Mouse (Mus musculus) heart, postnatal 4 days (tissue): ENCODE measurements around the gene Ccn6. TPM values are rescaled to one million over a fixed set of nuclear protein-coding genes. Genes with fewer than 3 reads are reported as not detected.
"Not testable (repeated sequence)": the region's sequence is repeated elsewhere in the genome, so short reads cannot be mapped to it uniquely, and the experiment has no call there.

Experiments used
- DNase-seq: peaks from one replicate; pipeline ENCODE4 v3.0.0; 2021
- total RNA-seq, 2 experiments: library from RNA; stranded (reverse); gene quantifications; 2 replicates each; pipeline ENCODE4 v1.2.3; 2021

The Ccn6 gene
- not detected for total RNA-seq

DNA sequence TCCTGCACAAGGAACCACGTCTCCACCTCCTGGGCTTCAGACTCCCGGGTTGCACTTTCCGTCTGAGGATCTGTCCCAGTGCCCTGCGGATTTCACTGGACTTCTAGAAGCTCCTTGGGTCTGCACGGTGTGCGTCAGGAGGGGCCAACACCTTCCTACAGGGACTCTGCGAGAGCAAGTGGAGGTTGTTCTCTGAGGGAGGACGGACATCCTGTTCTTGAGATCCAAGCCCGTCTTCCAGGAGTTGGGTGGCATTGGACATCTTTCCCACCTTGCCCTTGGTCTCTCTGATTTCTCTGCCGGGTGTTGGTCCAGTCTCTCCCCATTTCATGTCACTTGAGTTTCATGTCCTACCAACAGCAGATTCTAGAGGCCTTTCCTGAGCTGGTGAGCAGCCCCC is at the start of gene Ccn6:
Ccn6 (minus strand) TSS at position 101 of the 400 bp plus-strand sequence.
- no peak for DNase-seq

DNA sequence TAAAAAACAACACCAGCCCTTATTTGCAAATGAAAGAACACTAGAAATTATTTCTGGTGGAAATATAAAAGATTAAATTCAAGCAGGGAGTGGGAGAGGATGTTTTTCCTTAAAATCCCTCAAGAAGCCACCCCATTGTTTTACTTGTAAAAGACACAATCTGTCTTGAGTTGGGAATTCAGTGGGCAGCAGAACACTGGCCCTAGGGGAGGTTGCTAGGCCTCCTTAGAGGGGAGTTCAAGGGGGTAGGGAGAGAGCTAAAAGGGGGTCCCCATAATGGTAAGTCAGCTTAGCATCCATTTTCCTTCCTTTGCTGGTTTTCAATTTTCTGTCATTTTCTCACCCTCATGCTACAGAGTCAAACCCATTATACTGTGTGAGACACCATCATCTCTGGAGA is 46.4 kb upstream of the Ccn6 start:
- no peak for DNase-seq

DNA sequence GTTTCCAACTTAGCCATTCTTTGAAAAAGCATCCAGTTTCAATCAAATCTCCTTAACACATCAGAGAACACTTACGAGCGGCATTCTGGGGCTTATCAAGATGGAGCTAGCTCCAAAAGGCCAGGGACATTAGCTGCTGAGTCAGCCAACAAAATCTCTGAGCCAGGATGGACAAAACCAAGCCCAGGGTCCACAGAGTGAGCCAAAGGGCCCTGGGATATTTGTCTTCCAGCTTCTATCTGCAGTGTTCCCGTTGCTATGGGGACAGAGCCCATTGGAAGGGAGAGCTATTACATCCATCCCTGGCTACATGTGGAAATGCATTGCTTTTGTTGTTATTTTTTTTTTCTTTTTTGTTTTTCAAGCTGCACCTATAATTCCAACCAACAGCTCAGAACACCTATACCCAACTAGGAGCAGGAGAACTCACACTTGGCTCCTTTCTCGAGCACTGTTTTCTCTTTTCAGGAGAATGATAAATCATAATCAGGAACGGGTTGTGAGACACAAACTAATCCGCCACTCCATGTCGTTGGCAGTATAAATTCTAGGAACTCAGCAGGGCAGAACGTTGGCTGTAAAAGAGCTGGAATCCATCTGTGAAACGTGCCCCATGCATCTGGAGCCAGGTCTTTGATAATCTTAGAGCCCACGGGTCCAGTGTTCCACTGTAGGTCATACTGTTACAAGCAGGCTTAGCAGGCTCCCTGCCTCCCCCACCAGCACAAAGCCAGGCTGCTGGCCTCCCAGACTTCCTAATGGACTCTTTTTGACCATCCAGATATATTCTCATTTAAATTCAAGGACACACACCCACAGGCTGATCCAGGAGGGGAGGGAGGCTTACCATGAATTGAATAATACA is 45.8 kb upstream of the Ccn6 start:
- peak; percentile 15 for DNase-seq

DNA sequence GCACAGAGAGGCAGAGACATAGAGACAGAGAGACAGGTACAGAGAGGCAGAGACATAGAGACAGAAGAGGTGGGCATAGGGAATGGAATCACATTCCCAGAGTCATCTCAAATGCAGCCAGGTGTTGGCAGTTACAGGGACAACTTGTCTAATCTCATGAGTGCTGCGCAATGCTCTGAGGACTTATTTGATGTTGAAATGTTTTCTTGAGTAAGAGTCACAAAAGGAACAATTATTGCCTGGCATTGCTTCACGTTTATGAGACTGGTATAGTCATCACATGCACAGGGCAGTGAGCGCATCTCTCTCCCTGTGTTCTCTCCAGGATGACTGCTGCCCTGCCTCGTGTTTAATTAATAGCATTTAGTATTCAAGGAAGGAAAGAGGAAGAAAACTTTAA is 45.1 kb upstream of the Ccn6 start:
- no peak for DNase-seq

DNA sequence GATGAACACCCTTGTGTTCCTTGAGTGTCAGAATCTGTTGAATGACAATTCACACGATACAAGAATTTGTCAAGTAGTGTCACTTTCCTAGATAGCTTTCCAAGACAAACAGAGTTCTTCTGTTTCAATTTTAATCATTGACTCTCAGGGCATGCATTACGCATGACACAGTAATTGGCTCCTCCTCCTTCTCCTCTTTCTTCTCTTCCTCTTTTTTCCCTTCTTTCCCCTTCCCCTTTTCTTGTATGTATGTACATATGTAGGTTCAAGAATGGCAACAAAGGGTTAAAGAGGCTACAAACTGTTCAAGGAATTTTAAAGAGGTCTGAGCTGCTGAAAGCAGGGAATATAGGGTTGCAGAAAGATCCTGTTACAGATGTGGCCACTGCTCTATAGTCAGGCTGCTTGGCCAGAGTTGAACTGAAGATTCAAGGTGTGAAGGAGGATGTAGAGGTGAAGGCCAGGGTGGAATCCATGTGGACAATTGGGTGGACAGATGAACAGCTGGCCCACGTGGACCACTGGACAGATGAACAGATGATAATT is 43.8 kb upstream of the Ccn6 start:
- DNase-seq: no peak

DNA sequence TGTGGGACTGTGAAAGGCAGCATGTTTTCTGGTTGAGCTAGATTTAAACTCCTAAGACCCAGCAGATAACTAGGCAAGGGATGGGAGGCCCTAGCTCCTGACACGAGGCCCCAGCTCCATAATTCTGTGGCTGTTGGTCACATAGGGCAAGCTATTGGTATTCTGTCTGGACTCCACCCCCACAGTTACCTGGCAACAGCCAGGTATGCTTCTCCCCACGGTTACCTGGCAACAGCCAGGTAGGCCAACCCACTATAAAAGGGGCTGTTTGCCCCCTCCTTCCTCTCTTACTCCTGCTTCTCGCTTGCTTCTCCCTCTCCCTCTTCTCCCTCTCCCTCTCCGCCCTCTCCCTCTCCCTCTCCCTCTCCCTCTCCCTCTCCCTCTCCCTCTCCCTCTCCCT is 38.9 kb upstream of the Ccn6 start:
- DNase-seq: no peak

DNA sequence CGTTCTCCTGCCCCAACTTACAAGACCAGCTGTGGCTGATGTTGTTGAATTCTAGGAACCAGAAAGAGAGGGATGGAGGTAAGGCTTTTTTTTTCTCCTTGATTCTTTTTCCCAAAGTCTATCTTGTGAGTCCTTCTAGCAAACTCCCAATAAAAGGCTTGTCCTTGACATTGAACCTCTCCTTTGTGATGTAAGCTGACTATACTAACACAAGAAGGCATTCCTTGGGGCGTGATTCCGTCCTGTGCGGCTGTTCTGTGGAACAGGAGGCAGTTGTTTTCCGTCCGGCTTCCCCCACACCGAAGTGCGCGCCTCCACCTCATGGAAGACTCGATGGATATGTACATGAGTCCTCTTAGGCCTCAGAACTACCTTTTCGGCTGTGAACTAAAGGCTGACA is 34.6 kb upstream of the Ccn6 start:
- not testable (repeated sequence) for DNase-seq

DNA sequence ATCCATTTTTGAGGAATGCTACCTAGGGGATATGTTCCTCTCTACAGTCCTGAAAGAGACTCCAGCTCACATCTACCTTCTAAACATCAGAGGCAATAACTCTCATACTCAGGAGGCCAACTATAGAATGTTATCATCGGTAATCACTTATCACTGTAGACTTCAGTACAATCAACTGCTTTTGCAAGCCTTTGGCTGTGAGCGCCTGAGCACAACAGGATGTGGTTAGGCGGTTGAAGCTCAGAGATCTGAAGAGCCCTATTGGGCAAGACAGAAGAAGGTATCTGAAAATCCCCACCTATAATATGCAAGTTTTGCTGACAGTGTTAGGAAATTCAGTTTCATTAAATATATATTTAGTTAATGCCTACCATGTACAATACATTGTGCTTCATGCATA is 29.1 kb upstream of the Ccn6 start:
- DNase-seq: no peak

DNA sequence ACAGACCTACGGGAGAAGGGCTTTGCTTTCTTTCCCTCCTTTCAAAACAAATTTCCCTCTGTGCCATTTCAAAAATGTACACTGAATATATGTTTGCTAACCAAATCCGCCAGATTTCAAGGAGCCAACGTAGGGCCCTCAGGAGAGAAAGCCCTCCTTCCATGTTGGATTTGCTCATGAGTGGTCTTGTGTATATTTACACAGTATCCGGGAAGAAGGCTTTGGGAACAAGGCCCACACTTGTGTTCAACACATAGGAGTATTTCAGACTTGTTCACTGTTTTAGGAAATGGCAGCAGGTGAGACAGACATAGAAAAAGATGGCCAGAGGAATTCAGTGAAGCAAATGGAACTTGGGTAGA is 21.9 kb upstream of the Ccn6 start:
- no peak for DNase-seq

DNA sequence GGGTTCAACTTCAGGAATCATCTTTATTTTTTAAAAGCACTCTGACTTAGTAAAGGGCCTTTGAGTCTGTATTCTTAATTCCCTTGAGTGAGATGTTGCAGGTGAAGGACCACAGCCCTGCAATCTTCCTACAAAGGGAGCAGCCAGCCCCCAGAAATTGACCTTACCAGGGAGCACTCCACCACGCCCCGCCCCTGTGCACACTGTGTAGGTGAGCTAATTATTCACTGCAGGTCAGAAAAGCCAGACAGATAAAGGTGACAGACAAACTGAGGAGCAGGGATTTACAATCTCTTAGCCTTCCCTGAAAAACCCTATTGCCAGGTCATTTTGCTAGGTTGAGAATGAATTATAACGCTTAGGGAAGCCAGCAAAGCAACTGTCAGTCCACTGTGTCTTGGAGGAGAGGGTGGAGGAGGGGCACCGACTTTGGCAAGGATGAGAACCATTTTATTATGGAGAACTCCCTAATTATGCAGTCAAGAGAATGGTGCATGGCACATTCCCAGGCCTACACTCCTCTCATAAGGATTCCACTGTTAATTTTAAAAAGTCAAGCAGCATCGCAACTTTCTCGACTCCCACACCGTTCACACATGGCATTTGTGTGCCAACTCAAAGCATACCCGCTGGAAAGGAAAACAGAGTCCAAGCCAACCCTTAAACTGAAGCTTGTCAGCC is 21.4 kb upstream of the Ccn6 start:
- DNase-seq: no peak

DNA sequence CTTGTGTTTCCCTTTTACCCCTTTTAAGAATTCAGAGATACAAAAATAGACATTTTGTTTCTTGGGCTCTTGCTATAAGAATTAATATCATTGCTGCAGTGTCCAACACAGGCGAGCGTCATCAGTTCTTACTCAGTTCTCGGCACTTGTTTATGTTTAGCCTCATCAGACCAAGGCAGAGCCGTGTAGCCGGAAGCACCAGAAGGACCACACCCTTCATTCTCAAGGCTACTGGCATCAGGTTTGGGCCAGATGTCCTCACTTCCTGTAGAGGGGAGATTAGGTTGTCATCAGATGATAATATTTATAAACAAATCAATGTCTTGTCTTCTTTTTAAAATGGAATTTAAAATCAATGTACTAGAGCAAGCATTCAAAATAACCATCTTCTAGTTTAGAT is 13.4 kb upstream of the Ccn6 start:
- no peak for DNase-seq

DNA sequence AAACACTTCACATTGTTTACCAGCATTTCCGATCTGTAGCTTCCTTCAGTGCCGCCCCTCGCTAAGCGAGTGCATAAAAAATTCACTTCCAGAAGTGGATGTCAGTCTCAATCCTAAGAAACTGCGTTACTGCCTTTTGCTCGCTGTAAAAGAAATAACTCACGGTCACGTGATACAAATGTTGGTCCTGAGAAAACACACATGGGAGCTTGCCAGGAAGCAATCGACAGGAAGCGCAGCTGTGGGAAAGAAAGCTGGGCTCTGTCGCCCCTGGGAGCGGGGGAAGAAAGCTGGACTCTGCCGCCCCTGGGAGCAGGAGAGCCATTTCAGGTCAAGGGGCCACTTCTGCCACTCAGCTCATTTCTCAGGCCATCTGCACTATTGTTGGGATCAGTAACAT is 9.5 kb upstream of the Ccn6 start:
- DNase-seq: peak; percentile 72

DNA sequence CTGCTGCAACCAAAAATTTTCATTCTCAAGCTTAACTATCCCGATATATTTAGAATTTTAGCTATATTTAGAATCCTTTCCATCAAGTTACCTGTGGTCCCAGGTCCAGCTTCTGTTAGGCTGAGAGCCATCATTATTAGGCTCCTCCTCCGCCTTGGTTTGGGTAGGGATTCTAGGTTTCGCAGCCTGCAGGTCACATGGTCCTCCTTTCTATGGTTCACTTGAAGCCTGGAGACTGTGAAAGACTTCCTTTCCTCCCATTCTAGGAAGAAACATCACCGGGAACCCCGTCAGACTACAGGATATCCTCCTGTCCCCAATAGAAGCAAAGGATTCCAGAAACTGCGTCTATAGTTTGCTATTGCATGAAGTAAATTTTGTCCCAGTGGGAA is 8.9 kb upstream of the Ccn6 start:
- no peak for DNase-seq

DNA sequence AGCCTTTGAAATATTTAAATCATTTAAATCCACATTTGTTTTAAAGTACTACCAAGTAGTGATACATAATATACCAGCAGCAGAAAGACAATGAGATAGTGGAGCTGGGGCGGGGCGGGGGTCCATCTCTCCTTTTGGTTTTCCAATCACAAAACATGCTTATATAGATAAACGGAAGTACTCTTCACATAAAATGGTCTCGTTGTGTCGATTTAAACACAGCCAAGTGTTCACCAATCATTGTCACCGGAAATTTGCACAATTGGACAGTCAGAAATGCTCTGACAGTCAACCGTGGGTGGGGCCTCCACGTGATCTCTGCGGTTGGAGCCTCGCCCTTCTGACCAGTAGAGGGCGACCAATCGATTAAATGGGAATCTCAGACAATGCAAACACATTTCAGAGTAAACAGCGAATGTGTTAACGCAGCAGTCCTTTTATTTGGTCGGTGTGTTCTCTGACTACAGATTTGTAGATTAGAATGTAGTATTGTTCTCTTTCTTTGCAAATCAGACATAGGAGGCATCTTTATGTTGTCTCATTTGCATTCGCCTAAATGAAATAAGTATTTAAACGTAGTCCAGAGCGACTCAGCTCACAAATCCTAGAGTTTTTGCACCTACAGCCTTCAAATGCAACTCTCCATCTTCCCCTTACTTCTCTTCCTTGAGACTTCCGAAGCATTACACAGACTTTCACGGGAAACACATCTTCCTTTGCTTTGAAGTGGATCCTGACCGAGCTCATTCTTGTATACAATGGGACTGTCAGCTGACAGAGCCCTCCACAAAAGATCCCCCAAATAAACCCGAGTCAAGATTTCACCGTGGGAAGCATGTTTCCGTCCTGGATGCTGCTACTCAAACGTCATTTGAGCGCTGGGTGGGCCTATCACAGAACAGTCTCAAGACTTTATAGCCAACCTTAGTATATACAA is 8.3 kb upstream of the Ccn6 start:
- DNase-seq: peak; percentile 91

DNA sequence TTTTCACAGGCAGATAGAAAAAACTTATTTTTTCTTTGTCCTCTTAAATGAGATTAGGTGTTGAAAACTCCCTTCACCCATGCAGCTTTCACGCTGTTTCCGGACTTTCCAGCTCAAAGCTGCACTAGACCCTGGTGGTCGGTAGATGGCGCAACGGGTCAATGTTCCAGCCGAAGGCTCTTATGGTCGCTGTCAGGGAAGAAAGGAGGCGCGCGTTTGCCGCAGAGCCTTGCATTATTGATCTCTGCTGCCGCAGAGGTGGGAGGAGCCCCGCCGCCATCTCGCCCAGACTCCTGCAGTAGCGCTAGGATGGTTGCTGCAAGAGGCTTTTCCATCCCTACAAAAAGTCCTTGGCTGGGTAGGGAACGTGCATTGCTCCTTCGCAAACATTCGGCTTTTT is 7.5 kb upstream of the Ccn6 start:
- peak; percentile 93 for DNase-seq

DNA sequence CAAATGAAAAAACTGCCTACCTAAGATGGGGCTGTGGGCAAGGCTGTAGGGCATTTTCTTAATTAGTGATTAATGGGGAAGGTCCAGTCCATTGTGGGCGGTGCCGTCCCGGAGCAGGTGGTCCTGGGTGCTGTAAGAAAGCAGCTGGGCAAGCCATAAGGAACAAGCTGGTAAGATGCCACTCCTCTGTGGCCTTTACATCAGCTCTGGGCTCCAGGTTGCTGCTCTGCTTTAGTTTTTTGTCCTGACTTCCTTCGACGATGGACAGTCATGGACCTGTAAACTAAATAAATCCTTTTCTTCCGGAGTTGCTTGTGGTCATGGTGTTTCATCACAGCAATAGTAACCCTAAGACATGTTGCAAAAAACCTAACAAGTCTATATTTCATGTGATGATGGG is 7.1 kb upstream of the Ccn6 start:
- no peak for DNase-seq

DNA sequence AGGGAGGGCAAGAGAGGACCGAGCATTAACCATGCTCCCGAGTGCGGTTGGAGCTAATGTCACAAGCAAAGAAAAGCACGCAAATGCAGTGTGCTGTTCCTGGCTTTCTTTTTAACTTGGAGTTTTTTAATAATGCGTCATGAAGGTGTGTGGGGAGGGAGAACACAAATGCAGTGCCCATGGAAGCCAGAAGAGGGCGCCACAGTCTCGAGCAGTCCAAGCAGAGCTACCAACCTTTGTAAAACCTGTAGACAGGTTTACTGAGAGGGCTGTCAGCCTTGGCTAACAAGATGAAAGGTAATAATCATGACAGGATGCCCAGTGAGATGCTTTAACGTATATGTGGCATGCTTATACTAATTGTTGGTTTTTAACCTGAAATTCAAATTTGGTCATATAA is 6.6 kb upstream of the Ccn6 start:
- peak; percentile 84 for DNase-seq

DNA sequence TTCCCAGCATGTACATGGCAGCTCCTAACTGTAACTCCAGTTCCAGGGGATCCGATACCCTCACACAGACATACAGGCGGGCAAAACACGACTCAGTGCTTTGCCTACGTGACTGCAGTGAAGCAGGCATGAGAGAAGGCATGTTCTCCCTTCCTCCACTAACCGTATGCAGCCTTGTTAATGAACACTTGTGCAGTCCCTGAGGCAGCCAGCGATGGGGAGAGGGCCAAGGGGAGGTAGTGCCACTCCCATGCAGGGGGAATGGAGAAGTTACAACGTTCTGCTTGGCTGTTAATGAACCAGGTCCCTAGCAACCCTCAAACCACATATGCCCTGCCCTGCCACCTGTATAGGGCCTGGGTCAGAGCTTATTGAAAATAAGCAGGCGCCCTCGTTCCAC is 6.0 kb upstream of the Ccn6 start:
- no peak for DNase-seq

DNA sequence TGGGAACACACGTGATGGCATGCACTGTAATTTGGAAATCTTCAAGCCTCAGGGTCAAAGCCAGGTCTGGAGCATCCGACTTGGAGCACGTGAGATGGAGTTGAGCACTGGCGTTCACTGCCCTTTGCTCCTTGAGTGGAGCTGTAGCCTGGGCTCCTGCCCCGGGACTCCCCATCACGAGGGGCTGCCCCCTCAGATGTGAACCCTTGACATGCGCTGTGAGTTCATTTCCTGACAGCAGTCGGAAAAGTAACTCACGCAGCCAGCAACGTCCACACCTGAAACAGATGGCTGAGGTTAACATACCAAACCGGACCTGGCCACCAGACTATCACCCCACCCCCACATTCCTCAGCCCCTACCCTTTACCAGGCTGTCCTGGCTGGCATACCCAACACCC is 4.0 kb upstream of the Ccn6 start:
- no peak for DNase-seq

DNA sequence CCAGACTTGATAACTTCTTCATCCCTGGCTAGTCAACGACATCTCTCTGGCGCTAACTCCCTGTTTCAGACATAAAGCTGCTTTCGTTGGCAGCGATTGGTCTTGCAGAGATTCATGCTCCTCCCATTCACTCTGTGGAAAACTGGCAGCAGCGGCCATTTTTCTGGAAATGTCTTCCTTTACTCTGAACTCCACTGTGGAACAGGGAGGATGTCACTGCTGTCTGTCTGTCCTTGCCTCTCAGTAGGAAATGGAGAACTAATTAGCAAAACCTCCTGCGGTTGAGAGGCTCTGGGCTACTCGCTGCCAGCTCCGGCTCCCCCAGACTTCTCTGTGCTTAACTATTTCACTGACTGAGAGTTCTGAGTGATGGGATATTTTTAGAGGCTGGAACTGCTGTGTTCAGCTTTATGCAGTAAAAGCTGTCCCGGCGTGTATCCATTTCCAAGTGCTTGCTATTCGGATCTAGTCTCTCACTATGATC is 2.1 kb upstream of the Ccn6 start:
- DNase-seq: peak; percentile 64

DNA sequence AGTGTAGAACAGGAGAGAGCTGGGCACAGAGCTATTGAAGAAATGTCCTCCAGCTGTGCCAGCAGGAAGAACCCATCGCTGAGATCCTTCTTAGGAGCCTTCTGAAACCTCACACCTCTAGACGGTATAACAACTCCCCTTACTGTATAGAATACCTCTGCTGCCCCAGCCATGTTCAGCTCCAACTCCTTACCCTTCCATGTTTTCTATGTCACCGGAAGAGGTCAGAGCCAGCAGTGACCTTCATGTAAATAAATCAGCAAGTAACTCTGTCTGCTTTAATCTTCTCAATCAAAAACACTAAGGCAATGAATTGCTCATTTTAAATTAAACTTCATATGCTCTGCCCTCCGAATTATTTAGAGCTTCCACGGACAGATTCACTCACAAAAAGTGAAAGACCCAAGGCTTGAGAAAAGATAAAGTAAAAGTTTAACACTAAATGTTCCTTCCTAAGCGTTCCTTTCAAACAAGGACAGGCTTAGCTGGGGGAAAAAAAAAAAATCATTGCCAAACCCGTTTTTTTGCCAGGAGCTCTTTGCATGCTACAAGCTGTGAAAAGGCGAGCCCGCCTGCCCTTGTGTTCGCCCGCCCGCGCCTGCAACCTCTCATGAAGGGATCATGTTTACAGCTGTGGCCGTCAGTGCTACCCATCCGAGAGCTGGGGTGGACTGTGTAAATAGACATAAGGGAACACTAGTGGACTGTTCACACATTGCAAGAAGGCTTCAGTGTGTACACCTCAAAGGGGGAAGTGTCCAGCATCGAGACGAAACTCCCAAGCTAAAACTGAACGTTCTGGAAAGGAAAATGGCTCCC is 719 bp downstream of the Ccn6 start:
- DNase-seq: no peak

DNA sequence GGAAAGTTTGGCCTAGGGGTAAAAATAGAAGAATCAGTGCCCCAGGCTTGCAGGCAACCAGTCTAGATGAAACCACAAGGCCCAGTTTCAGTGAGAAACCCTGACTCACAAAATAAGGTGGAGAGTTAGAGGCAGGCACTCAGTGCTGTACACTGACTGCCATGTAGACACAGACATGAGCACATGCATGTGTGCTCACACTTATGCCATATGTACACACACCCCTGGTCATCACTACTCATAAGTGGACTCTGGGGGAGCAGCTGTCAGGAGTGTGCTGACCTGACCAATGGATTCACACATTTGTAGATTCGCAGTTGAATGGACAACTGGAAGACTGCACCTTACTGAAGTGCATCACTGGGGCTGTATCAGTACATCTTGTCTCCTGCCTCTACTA is 2.2 kb downstream of the Ccn6 start:
- DNase-seq: no peak
